Mouse (Mus musculus) brain, adult 10 weeks (tissue): ENCODE data around the gene Gm44596. TPM values are rescaled to one million over a fixed set of nuclear protein-coding genes. Genes with fewer than 3 reads are reported as not detected.

Experiments used
- polyA plus RNA-seq: library from polyadenylated mRNA; stranded (reverse); fragments of 350-450 nt; fragmentation: Illumina TruSeq; extraction: RNeasy Lipid Tissue Mini Kit (QIAGEN cat#74804); gene quantifications from one replicate; pipeline ENCODE4 v1.2.3, GENCODE M21; 2015; ENCODE audit warnings: low read depth, low replicate concordance

Gene Gm44596
- polyA plus RNA-seq = not detected

DNA sequence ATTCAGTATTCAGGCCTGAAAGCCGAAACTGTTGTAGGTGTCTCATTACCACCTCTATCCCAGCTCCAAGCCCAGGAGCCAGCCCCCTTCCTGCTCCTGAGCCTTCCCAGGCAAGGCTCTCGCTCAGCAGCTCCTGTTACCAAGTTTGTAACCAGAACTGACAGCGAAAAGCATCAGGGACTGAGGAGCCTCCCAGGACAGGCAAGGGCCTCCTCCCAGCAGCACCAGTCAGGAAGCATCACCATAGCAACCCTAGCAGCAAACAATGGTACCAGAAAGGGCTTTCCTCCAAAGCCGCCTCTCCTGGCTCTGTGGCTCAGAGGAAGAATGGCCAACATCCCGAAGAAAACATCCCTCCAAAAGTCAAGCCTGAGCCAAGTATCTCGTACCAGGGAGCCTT, at the start of gene Gm44596, which contains the start of gene Tex52:
Gm44596 (plus strand) TSS at position 312 of the 400 bp plus-strand sequence.
Tex52 (plus strand) TSS at position 265 of the 400 bp plus-strand sequence.

DNA sequence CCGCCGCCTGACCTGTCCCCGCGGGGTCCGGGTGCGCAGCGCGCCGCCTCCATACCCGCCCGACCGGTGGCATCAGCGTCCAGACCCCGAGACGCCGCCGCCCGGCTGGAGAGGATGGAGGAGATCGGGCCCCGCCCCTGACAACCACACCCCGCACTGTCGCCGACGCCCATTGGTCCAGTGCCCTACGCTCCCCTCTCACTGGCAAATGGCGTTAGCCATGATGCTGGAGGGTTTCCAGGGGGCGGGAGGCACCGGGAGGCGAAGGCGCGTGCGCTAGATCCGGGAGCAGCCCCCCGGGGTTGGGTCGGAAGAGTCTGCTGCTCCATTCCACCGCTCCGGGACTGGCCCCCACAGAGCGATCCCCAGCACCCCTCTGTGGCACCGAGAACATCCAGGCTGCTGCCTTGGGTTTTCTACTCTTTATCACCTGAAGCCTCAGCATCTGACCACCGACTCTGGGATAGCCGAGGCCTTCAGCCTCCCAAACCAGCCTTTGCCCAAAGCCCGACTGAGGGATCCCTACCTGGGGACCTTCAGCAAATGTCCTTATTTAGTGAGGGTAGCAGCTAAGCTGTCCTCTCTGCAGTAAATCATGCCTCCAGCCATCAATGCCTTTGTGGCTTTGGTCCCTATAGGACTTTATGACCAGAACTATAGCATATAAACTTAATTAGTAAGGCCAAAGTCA, 19.4 kb upstream of the Gm44596 start, which contains the start of gene Tulp3:
Tulp3 (minus strand) TSS at position 126 of the 691 bp plus-strand sequence.

DNA sequence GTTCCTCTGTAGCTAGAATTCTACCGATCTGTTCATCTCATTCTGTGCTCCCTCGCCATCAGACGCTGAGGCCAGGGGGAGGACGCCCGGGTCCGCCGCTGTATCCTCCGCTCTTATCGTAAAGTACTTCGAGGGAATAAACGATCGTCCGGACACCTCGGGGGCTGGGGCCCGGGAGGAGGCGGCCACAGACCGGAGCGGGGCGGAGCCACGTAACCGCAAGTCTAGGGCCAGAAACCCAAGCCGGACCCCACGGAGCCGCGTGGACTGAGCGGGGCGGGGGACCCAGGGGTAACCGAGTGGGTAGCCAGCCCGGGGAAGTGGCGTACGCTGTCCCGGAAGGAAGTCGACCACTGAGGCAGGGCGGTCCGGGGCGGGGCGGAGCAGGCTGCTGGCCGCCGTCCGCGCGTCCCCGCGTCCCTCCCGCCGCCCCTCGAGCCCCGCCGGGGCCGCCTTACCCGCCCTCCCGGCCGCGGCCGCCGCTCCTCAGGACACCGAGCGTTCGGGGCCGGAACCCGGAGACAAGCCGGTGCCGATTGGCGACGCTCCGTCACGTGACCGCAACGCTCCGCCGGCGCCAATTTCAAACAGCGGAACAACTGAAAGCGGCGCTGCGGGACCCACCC, 12.8 kb upstream of the Gm44596 start, which contains the start of the genes Rhno1 and Foxm1:
Rhno1 (minus strand) TSS at position 531 of the 626 bp plus-strand sequence.
Foxm1 (plus strand) TSS at position 587 of the 626 bp plus-strand sequence.

DNA sequence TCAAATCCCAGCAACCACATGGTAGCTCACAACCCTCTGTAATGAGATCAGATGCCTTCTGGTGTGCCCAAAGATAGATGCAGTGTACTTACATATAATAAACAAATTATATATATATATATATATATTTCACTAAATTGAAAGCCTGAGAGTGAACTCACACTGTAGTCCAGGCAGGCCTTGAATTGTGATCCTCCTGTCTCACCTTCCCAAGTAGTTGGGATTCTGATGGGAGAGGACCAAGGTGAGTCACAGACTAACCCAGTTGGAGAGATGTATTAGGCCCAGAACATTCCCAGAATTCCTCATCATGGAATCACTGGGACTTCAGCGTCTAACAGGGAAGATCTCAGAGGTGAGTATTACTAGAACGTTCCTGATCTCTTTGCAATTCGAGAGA, 23.7 kb downstream of the Gm44596 start, which contains the start of gene Nrip2:
Nrip2 (plus strand) TSS at position 301 of the 400 bp plus-strand sequence.

DNA sequence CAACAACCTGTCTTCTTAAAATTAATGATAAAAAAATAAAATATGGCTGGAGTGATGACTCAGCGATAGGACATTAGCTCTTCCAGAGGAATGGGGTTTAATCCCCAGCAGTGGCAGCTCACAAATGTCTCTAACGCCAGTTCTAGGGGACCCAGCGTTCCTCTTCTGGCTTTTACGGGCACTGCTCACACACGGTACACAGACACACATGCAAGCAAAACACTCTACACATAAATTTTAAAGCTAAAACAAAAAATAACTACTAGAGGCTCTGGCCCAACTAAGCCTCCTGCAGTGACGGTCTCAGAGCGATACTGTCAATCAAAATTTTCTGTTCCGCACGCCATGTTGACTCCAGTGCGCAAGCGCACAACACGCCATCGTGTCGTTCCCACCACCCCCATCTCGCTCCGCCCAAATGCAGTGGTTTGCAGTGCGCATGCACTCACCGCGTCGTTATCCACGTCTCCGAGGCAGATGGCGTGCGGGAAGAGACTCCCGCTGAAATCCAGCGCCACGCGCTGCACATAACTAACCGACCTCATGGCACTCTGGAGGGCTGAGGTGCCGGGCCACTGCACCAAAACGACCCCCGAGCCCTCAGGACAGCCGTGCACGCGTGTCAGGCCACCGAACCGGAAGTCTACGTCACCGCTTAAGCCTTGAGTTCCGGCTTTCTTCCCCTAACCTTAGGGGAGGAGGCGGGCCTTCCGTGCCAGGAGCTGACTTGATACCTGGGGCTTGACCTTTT, 49.1 kb downstream of the Gm44596 start, which contains the start of gene Itfg2:
Itfg2 (minus strand) TSS at position 663 of the 751 bp plus-strand sequence.

DNA sequence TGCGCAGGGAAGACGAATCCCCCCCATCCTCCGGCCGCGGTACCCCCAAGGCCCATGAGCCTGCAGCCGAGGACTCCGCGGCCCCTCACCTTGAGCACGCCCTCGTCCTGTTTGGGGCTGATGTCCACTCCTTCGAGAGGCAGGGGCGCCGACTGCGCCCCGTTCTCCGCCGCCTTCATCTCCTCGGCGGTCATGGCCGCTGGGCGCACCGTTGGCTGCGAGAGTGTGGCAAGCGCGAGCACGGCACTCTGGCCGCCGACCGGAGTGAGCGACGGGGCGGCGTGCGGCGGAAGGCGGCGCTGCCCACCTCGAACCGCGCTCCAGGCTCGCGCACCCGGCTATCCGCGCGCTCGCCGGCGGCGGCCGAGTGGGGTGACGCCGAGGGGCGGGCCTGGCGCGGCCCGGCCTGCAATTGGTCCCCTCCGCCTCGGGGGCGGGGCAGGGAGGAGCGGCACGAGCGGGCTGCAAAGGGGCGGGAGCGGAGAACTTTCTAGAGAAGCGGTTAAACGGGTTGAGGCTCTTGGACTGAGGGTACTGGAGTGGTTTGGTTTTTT, 63.1 kb downstream of the Gm44596 start, which contains the start of gene Fkbp4:
Fkbp4 (minus strand) TSS at position 361 of the 554 bp plus-strand sequence.

Other genes with a start within 250 kb of the Gm44596 start
- gene Tspan9, start 231.9 kb upstream of the Gm44596 start, polyA plus RNA-seq = 42.2 TPM
- gene Tead4, start 74.7 kb upstream of the Gm44596 start, polyA plus RNA-seq = 0.42 TPM
- gene Tulp3, start 19.7 kb upstream of the Gm44596 start, polyA plus RNA-seq = 17.5 TPM
- gene Rhno1, start 12.6 kb upstream of the Gm44596 start, polyA plus RNA-seq = 23.5 TPM
- 1.3 TPM for gene Foxm1, start 12.5 kb upstream of the Gm44596 start, polyA plus RNA-seq
- 2.7 TPM for gene Tex52, start within 50 bp of the Gm44596 start, polyA plus RNA-seq
- 29.4 TPM for gene Nrip2, start 23.8 kb downstream of the Gm44596 start, polyA plus RNA-seq
- 31.2 TPM for gene Itfg2, start 49.4 kb downstream of the Gm44596 start, polyA plus RNA-seq
- gene Fkbp4, start 63.2 kb downstream of the Gm44596 start, polyA plus RNA-seq = 150 TPM
- 0.54 TPM for gene Pzp, start 151.2 kb downstream of the Gm44596 start, polyA plus RNA-seq
- 32.5 TPM for gene A2ml1, start 206.1 kb downstream of the Gm44596 start, polyA plus RNA-seq
- not detected for gene Klrb1a, start 248.0 kb downstream of the Gm44596 start, polyA plus RNA-seq